Mouse (Mus musculus): ENCODE measurements around the gene Gm28053. TPM values are rescaled to one million over a fixed set of nuclear protein-coding genes. Genes with fewer than 3 reads are reported as not detected.

Gene Gm28053
- total RNA-seq, 2 experiments from 2014 or later, result 1.8 to 4.3 TPM

DNA sequence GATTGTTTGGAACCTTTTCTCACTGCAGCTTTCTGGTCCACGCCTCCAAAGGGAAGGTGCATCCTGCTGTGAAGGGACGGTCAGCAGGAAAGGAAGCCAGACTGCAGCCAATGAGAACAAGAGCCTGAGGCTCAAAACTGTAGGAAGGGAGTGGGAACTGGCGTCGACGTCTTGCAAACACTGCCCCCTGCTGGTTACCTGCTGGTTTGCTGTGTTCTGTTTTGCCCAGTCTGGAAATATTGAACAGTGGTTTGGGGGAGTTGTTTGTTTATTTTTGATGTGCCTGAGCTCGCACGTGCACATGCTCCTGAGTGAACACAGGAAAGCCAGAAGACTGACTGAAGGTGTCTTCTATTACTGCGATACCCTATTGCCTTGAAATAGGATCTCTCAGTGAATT, 53.6 kb downstream of the Gm28053 start:
- intact Hi-C loops (cut with DNase I; ENCODE audit: low total_unique reads), result loop anchor here (5.0 kb wide), 1 partner anchor 125 kb away; the partner anchor contains the start of gene Gimap8
- peak; percentile 77 for DNase-seq

GRCm38 (mm10) chr6:48784406-48784805, 66.0 kb downstream of the Gm28053 start:
- no peak for DNase-seq
- intact Hi-C loops (cut with DNase I; ENCODE audit: low total_unique reads), result no loop called here

DNA sequence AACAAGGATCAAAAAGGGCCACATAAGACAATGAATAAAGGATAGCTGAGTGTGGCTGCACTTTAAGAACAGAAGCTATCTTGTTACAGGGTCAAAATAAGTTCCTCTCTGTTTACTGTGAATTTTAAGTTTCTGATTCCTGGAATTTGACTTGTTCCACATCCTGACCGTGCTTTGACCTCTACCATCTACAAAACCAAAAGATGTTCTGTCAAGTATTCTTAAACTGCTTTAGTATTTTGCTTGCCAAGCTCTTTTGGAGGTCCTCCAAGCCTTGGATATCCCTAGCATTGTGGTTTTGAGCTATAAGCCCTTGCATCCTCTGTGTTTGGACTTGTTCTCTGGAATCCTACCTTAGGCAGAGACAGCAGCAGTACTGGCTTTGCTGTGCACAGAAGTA, 66.8 kb downstream of the Gm28053 start:
- intact Hi-C loops (cut with DNase I; ENCODE audit: low total_unique reads), result no loop called here
- peak; percentile 23 for DNase-seq

GRCm38 (mm10) chr6:48785601-48786000, 67.2 kb downstream of the Gm28053 start:
- intact Hi-C loops (cut with DNase I; ENCODE audit: low total_unique reads), result no loop called here
- no peak for DNase-seq

GRCm38 (mm10) chr6:48787867-48788266, 69.5 kb downstream of the Gm28053 start:
- DNase-seq, result no peak
- intact Hi-C loops (cut with DNase I; ENCODE audit: low total_unique reads), result no loop called here

GRCm38 (mm10) chr6:48801897-48802296, 83.5 kb downstream of the Gm28053 start:
- intact Hi-C loops (cut with DNase I; ENCODE audit: low total_unique reads), result no loop called here
- no peak for DNase-seq

Other genes starting within 250 kb of the Gm28053 start
- 10 to 100 TPM; 48.6 to 48.9 TPM for gene Atp6v0e2, start 181.0 kb upstream of the Gm28053 start, total RNA-seq (2021)
- gene Lrrc61, start 163.8 kb upstream of the Gm28053 start, total RNA-seq (2021), result 10 to 100 TPM; 13.2 to 15.4 TPM
- gene Rarres2, start 145.8 kb upstream of the Gm28053 start, total RNA-seq (2021), result 10 to 100 TPM; 22.2 to 35.7 TPM
- gene Gm45021, start 129.0 kb upstream of the Gm28053 start, total RNA-seq (2021), result not detected
- gene Repin1, start 124.7 kb upstream of the Gm28053 start, total RNA-seq (2021), result 10 to 100 TPM; 18.5 to 19.0 TPM
- 1 to 10 TPM in 1 of 2 experiments, not detected in 1; 2.0 TPM for gene Gm44965, start 124.7 kb upstream of the Gm28053 start, total RNA-seq (2021)
- 1 to 10 TPM; 5.2 to 5.5 TPM for gene Zfp775, start 116.5 kb upstream of the Gm28053 start, total RNA-seq (2021)
- under 1 TPM; 0.40 to 0.45 TPM for gene AI854703, start 91.8 kb upstream of the Gm28053 start, total RNA-seq (2021)
- 1 to 10 TPM; 4.3 to 5.3 TPM for gene Gimap8, start 71.4 kb upstream of the Gm28053 start, total RNA-seq (2021)
- 1 to 10 TPM; 1.6 to 2.2 TPM for gene Gimap9, start 42.5 kb upstream of the Gm28053 start, total RNA-seq (2021)
- gene Gimap4, start 34.1 kb upstream of the Gm28053 start, total RNA-seq (2021), result 10 to 100 TPM; 10.7 to 12.5 TPM
- 10 to 100 TPM; 21.8 to 22.0 TPM for gene Gimap6, start 10.4 kb upstream of the Gm28053 start, total RNA-seq (2021)
- gene Gimap7, start within 50 bp of the Gm28053 start, total RNA-seq (2021), result not detected
- gene Gimap1, start 20.4 kb downstream of the Gm28053 start, total RNA-seq (2021), result 1 to 10 TPM; 5.7 to 6.4 TPM
- gene Gimap5, start 27.6 kb downstream of the Gm28053 start, total RNA-seq (2021), result 1 to 10 TPM; 3.6 to 4.5 TPM
- gene Gimap3, start 52.2 kb downstream of the Gm28053 start, total RNA-seq (2021), result under 1 TPM in 1 of 2 experiments, not detected in 1; 0.22 TPM
- 1 to 10 TPM; 8.1 to 9.1 TPM for gene Tmem176a, start 122.3 kb downstream of the Gm28053 start, total RNA-seq (2021)
- gene Tmem176b, start 122.9 kb downstream of the Gm28053 start, total RNA-seq (2021), result 10 to 100 TPM; 19.5 to 26.1 TPM
- not detected for gene Aoc1, start 154.3 kb downstream of the Gm28053 start, total RNA-seq (2021)
- not detected for gene 1600015I10Rik, start 211.3 kb downstream of the Gm28053 start, total RNA-seq (2021)

Data from gastrocnemius, postnatal 14 days (tissue).